Mouse (Mus musculus) ovary, postnatal 36 days (tissue): ENCODE data around the gene Lrrc8d.
A peak's percentile ranks its signal among the peaks of the same experiment; 100 is the strongest.

Source experiments
- DNase-seq: peaks from one replicate; pipeline ENCODE4 v3.0.0; 2022; ENCODE audit warnings: low spot score, mixed read lengths

Lrrc8d gene

DNA sequence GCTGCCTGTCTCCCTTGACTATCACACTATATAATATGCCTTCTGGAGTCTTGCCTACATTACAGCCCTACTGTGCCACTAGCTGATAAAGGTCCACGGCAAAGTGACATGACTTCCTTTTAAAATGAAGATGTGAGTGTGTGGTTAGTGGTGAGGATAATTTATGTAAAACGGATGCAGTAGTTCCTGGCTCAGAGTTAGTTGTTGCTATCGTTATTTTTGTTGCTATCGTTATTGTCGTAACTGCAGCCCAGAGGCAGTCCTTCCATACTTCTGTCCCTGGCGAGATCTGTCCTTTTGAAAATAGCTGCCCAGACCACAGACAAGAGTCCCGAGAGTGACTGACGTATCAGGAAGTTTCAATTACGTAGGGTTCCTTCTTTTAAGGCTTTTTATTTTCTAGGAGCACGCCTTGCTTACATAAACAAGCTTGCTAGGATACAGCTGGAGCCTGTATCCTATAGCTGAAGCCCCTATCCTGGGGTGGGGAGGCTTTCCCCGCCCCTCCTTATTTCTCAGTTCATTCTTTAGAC lies 18.4 kb downstream of the Lrrc8d start:
- DNase-seq: no peak

DNA sequence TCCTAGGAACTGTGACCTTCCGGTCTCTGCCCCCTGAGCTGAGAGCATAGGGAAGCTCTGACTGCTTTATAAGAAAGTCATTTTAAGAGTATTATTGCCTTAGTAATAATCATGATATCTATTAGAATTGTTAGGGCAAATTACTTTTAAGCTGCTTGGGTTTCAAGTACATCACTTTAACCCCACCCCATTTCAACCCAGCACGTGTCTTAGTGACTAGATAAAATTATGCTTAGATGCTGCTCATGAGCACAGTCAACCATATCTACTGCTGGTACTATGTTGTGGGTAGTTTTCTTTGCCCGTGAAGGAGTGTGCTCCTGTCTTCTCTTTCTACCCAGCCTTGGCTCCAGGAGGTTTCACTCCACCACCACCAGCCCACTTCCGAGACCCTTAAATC lies 21.5 kb downstream of the Lrrc8d start:
- no peak for DNase-seq

DNA sequence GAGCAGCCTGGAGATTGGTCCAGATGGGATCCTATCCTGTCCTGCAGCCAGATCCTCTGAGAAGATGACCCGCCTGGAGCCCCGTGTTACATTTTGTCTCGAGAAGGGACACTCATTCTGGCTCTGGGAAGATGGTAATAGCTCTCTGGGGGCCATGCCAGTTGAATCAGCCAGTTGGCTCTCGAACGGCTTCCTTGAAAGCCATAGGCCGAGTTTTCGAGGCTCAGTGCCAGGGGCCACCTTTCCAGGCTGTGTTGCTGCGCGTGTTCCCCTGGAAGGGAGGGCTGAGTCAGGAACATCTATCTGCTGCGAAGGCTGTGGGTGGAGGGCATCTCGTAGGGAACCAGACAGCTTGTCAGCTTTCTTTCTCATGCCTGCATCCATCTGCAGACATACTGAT lies 23.0 kb downstream of the Lrrc8d start:
- DNase-seq: no peak

DNA sequence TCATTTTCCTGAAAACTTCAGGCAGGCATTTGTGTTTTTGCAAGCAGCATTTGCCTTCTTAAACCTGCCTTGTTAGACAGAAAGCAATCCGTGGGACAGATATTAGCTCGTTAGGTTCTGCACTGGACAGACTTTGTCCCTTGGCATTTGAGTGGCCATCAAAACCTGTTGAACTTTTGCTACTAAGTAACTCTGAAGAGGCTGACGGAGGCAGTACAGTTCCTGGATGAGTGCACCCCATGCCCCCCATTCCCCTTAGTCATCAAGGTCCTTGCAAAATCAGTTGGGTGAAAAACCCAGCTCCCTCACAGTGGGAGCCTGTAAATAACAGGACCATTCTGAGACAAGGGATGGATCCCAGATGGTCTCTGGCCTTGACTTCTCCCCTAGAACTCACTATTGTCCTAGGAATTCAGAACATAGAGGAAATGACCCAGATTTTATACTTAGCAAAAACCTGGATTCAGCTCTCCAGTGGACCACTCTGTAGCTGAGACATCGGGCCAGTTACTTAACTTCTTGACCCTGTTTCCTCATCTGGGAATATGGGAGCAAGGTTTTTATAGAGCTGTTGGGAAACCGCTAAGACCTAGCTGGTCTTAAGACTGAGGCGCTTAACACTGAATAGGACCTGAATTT lies 30.5 kb downstream of the Lrrc8d start:
- no peak for DNase-seq

DNA sequence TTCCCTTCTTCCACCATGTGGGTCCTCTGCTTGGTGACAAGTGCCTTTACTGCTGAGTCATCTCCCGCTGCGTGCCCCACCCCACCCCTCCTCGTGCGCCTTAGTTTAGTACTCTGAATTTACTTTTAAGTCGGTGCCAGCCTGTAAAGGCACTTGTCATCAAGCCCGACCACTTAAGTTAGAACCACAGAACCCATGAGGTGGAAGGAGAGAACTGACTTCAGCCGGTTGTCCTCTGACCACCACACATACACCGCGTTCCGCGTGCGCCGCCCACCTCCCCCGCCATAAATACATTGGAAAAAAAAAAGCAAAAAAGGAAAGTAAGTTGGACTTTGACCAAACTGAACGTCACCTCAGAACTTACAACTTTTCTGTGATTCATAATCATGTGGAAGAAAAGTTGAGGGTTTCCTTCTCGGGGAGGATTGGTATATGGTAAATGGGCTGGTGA lies 31.4 kb downstream of the Lrrc8d start:
- DNase-seq: no peak

DNA sequence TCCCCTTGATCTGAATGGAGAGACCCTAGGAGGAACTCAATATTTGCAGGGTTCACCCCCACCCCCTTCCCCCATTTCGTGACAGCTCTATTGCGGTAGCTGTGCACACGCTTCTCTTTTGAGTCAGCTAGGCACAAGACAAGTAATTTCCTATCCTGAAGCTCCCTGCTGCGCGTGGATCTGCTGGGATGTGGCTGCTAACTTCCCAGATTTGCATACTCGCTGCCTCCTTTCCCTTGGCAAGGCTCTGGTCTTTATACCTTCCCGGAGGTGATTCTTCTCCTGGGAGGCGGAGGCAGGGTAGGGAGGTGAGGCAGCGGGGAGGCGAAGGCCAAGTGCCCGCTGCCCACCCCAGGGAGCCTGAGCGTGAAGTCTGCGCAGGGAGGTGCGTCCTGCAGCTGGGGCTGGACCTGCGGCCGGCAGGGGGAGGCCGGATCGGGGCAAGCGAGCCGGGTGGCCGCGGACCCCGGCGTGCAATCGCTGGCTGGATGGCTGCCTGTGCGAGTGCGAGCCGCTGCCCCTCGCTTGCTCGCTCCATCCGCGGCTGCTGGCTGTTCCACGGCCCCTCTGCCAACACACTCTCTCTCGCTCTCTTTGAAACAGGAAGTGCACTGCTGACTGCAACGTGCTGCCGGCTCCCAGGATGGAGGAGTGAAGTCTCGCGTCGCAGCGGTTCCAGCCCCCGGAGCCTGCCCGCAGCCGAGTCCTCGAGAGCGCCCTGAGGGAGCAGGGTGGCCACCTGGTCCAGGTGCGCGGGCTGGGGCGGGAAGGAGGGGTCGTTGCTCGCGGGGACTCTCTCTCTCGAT lies 32.1 kb downstream of the Lrrc8d start:
- DNase-seq: peak; percentile 57

DNA sequence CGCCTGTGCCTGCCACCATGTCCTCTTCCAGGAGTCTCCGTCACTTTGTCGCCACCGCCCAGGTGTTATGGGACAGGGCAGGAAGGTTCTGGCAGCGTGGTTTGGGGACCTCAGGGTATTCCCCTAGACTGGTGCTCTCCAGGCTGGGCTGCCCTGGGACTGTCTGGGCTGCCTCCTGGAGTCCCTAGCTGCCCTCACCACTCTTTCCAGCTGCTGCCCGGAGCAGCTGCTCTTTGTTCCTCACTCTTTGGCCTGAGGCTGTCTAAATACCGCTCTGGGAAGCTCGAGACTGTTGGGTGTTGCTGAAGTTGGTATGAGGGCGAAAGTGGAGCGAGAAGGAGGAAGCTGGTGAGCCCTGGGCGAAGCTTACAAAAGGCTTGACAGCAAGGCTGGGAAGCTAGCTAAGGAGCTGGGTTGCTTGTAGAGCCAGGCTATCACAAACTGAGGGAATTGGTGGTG lies 32.7 kb downstream of the Lrrc8d start:
- no peak for DNase-seq

DNA sequence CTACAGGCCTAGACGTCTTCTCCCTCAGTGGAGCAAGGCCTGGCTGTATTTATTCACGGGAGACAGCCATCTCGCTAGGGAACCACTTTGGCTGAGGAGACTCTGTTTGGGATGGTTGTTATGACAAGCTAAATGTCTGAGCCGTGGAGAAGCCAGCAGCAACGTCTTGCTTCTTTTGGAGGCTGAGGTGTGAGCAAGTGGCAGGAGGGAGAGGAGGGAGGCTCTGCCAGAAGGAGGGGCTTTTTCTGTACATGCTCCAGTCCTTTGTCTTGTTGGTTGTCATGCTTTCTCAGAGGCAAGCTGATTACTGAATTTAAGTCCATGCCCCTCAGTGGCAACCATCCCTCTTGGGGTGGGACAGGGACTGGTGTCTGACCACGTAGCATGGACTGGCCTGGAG lies 33.5 kb downstream of the Lrrc8d start:
- DNase-seq: no peak

DNA sequence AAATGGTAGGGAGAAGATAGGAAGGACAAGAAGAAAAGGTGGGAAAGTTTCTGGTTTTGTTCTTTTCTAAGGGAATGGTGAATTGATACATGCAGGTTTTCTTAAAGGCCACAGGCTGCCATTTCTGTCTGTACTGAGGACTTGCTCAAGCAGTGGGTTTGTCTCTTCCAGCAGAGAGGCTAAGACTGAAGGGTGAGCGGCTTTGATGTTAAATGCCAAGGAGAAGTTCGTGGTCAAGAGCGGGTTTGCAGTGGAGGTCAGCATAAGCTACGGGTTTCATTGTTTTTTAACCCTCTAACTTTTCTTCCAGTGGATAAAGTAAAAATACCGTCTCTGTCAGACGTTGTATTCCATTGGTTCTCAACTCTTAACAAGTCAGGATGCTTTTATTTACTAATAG lies 36.6 kb downstream of the Lrrc8d start:
- DNase-seq: no peak

DNA sequence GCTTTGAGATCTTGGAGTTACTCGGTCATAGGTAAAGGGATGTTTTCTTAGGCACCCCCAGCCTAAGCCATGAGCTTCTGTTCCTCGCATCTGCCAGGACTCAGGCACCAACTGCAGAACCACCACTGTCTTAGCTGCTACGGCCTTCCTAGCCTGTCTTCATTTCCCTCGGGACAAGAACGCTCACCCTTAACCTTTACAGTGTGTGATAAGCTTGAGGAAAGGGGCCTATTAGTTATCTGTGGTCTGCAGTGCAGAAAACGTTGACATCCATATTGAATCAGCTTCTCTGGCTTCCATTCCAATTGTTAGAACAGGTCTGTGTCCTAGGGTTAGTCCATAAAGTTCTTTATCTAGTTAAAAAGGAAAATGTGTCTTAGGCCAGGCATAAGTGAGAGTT lies 37.4 kb downstream of the Lrrc8d start:
- DNase-seq: no peak

DNA sequence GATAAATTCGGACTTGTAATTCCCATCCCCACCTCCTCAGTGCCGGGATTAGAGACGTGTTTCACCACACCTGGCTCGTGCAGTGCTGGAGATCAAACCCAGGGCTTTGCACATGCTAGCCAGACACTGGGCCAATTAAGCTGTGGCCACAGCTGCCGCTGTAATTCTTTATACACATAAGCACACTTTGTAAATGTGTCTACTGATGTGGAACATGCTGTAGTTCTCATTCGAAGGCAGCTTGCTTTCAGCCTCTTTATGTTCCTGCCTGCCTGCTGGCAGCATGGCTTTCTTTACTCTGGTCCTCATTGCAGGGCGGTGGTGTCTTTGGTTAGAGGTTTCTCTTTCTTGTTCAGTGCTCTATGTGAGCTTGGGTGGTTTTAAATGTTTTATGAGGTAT lies 40.7 kb downstream of the Lrrc8d start:
- DNase-seq: no peak

DNA sequence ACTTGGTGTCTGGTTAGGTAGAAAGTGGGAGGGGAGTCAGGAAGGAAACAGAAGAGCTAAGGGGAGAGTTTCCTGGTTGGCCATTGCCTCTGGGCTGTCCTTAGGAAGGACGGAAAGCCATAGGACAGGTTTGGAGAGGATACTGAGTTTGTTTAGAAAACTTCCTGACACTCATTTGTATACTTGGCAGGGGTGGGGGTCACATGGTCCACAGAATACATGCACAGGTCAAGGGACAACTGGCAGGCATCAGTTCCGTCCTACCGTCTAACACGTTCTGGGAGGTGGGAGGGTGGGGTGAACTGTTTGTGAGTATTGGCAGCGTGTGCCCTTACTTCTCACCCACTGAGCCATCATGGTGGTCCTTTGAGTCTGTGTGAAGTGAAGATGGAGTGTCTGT lies 42.9 kb downstream of the Lrrc8d start:
- DNase-seq: no peak

DNA sequence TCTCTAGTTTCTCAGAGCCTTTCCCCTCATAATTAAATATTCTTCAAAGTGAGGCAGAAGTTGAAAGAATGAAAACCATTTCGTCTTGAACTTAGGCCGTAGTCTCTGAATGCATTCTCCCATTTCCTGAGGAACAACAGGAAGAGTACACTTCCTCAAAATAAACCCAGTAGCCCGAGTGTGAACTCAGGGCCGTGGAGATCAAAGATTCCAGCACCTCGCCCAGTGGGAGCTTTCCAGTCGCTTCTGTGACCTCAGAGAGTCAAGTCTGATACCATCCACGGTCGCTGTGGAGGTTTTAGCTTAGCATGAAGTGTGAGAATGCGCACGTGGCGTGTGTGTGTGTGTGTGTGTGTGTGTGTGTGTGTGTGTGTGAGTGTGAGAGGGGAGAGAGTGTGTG lies 45.6 kb downstream of the Lrrc8d start:
- DNase-seq: no peak

DNA sequence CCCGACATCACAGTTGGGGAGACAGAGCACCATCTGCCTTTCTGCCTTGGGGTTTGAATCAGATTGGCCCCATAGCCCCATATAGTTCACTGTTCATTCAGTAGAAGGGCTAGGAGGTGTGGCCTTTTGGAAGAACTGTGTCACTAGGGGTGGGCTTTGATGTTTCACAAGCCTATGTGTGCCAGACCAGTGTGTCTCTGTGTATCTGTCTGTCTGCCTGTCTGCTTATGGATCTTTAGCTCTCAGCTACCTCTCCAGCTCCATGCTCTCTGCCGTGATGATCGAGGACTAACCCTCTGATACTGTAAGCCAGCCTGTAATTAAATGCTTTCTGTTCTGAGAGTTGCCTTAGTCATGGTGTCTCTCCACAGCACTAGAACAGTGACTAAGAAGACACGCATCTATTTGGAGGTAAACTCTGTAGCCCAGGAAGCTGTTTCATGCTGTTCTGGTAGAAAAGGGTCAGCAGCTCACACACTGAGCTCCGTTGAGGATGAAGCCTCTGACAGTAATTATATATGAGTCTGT lies 46.2 kb downstream of the Lrrc8d start:
- DNase-seq: no peak

DNA sequence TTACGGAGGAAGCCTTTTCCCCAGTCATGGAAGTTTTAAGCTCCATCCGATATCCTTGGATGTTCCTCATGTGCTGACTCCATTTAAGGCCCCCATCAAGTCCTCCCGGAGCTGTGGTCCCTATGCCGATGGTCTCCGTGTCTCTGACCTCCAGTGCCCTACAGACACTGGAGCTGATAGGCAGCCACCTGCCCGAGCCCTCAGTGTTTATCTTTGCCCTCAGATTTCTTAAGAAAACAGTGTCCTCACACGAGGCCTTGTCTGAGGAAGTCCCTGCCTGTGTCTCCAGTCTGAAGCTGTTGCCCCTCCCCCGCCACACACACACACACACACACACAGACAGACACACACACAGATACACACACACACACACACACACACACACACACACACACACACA lies 55.0 kb downstream of the Lrrc8d start:
- no peak for DNase-seq

DNA sequence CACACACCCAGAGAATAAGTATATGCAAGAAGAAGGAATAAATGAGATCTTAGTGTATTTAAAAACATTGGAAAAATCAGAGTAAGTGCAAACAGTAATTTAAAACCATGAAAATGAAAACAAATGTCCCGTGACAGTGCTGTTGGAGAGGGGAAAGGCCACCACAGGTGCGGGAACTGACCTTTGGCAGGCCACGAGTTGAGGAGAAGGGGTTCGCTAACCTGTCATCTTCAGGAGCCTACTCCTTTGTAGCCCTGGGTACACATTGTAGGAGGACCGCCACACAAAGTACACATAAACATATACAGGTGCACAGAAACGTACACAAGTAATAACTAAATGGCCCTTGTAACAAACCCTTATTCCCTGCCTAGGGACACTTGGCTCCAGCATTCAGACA lies 55.7 kb downstream of the Lrrc8d start:
- no peak for DNase-seq

DNA sequence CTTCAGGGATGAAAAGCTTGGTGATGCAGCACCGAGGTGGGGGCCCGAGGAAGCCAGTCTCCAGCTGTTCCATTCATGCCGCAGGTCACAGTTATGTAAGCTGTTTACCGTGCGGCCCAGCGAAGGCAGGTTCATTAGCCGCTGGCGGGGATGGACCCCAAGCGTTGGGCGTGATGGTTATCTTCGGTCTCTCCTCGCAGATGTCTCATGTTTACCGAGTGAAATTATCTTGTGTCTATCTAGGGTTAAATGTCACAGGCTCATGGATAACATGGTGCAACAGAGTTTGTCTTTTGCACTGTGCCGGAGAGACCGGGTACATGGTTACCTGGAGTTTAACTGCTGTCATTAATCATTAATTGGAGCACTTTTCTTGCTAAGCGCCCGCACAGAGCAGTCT lies 58.2 kb downstream of the Lrrc8d start:
- no peak for DNase-seq

DNA sequence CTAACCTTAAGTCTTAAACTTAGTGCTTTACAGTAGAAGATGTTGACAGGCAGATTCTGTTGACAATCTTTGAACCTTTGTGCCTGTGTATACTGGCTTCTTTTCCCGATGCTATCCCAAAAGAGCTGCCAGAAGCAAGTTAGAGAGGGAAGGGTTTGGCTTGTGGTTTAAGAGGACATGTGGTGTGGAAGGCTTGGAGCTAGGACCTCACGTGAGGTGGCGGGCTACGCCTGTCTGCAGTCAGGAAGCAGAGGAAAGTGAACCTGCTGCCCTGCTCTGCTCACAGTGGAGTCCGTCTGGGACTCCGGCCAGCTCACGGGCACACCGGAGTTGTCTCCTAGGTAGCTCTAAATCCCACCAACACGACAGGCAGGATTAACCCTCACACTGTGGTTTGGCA lies 59.1 kb downstream of the Lrrc8d start:
- no peak for DNase-seq

DNA sequence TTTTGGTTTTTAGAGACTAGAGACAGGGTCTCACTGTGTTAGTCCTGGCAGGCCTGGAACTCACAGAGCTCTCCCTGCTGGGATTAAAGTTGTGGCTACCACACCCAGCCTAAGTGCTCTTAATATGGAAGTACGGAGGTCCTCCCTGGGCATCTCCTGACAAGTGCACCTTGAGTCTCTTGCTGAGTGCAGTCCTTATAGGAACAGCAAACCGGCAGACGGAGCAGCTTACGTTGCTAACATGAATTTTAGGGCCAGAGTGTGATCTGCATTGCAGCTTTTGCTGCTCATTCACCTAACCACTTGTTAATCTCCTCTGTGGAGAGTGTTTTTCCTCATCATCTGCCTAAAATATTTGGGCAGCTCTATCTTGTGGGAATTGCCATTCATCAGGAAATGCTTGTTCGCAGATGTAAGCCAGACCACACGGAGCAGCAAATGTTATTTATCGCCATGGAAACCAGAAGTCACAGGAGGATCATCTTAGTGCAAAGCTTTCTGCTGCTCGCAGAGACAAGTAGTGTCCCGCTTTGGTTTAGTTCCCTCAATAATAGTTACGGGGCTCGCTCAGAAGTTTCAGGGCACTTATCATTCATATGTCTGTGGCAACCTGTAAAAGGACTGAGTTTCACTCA lies 62.2 kb downstream of the Lrrc8d start:
- DNase-seq: no peak

DNA sequence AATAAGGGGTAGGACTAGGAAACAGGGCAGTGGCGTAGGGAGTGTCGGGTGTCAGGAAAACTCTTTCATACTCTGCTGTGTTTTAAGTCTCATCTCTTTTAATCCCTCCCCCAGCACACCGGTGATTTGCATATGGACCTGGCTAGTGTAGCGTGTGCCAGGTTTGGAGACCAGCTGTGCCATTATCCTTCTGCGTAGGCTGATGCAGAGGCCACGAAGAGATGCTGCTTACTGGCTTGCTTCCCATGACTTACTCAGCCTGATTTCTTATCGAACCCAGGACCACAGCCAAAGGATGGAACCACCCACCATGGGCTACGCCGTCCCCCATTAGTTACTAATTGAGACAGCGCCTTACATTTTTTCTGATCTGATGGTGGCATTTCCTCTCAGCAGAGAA lies 64.6 kb downstream of the Lrrc8d start:
- DNase-seq: no peak

DNA sequence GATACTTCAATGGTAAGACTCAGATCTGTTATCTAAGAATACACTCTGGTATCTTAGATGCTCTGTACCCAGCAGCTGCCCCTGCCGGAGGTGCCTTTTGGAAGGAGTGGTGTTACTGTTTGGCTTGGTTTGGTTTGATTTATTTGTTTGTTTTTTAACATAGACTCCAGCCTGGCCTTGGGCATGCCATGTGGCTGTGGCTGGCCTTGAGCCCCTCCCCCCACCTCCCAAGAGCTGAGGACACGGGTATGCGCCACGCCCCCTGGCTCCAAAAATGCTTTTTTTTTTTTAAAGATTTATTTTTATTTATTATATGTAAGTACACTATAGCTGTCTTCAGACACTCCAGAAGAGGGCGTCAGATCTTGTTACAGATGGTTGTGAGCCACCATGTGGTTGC lies 65.6 kb downstream of the Lrrc8d start:
- DNase-seq: peak; percentile 44

DNA sequence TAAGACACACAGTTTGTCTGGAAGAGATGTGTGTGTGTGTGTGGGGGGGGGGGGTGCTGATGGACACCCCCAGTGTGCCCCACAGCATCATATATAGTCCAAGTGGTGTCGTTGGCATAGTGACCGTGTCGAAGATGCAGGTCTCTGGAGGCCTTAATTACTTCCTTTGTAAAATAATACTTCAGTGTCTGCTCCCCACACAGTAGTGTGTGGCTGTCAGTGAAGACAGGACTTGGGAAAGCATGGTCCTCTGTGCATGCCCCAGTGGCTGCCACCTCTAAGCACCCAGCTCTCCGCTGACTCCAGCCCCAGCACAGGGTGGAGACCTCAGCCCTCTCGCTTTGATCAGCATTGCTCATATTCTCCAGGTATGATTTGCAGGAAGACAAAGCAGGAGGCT lies 76.6 kb downstream of the Lrrc8d start:
- no peak for DNase-seq
